Mouse (Mus musculus): ENCODE data around the gene Hivep3. TPM values are rescaled to one million over a fixed set of nuclear protein-coding genes. Genes with fewer than 3 reads are reported as not detected.
A peak's percentile ranks its signal among the peaks of the same experiment; 100 is the strongest.

Gene Hivep3
- total RNA-seq, 2 experiments from 2014 or later: 58.0 to 67.2 TPM

- no peak for DNase-seq (ENCODE audit: low spot score in 2 of 2)
- intact Hi-C loops (cut with DNase I): loop anchor here (2.0 to 5.0 kb wide), 2 partner anchors 56 to 140 kb away; no protein-coding TSS in a partner anchor
These were observed 288.8 kb downstream of the Hivep3 start for GRCm38 (mm10) chr4:120022392-120022791.

GRCm38 (mm10) chr4:120023221-120023840 lies 289.7 kb downstream of the Hivep3 start:
- DNase-seq (ENCODE audit: low spot score in 2 of 2): peak in 1 of 2 experiments; percentile 66
- intact Hi-C loops (cut with DNase I): loop anchor here (2.0 to 5.0 kb wide), 2 partner anchors 57 to 141 kb away; no protein-coding TSS in a partner anchor

DNA sequence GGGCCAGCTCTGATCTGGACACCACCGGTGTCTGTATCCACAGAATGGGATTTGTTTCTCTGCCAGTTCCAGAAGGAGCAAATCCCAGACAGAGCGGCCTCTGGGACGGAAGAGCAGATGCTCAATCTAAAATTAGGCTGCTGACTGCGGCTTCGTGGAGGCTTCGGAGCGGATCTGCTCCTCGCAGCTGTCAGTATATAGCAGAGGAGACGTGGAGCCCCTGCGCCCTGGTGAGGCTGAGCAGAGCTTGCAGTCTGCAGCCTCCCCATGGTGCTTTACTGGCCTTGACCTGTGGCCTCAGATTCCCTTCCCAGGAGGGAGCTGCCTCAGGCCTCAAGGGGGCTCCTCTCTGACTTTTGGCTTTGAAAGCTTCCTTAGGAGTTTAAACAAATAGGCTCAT lies 290.5 kb downstream of the Hivep3 start:
- DNase-seq (ENCODE audit: low spot score in 2 of 2): peak; percentile 80 to 92
- intact Hi-C loops (cut with DNase I): loop anchor here (5.0 kb wide), 1 partner anchor 142 kb away; no protein-coding TSS in a partner anchor

DNA sequence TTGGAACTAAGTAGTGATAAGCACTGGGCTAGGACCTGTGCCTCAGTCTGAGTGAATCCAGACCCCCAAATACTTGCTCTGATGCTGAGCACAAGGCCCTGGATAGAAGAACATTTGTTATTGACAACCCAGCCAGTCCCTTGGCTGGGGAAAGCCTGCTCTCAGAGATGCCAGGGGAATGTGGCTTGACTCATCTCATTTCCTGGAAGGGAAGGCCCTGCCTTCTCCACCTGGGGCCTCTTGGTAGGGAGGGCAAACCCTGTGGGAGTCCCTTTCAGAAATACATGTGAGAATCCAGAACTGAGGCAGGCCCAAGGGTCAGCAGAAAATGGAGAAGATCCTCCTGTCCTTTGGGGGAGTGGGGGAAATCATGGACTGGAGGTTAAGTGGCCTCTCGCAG lies 294.1 kb downstream of the Hivep3 start:
- no peak for DNase-seq (ENCODE audit: low spot score in 2 of 2)
- intact Hi-C loops (cut with DNase I): no loop called here

- intact Hi-C loops (cut with DNase I): loop anchor here (5.0 to 10.0 kb wide), 3 partner anchors 72 to 275 kb away; no protein-coding TSS in a partner anchor
- no peak for DNase-seq (ENCODE audit: low spot score in 2 of 2)
These were observed 296.4 kb downstream of the Hivep3 start for GRCm38 (mm10) chr4:120029937-120030336.

GRCm38 (mm10) chr4:120032320-120032983 lies 298.9 kb downstream of the Hivep3 start:
- intact Hi-C loops (cut with DNase I): loop anchor here (5.0 to 10.0 kb wide), 3 partner anchors 70 to 278 kb away; no protein-coding TSS in a partner anchor

GRCm38 (mm10) chr4:120032984-120033355 lies 299.4 kb downstream of the Hivep3 start:
- intact Hi-C loops (cut with DNase I): loop anchor here (5.0 to 10.0 kb wide), 3 partner anchors 69 to 278 kb away; no protein-coding TSS in a partner anchor
- DNase-seq (ENCODE audit: low spot score in 2 of 2): peak in 1 of 2 experiments; percentile 71

More at GRCm38 (mm10) chr4:120032320-120032983, 298.9 kb downstream of the Hivep3 start:
- DNase-seq (ENCODE audit: low spot score in 2 of 2): peak; percentile 67 to 77

DNA sequence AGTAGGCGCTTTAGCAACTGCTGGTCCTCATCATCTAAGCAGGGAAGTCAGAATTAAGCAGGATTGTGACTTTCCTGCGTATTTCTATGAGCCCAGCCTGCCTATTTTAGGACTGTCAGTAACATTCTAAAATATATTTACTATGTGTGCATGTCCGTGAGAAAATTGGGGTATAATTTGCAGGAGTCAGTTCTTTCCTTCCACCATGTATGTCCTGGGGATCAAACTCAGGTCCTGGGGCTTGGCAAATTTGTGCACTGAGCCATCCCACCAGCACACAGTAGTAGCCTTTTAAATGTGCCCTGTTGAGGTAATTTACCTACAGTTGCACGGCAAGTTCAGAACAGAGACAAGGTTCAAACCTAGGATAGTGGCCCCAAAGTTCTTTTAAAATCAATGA lies 302.7 kb downstream of the Hivep3 start:
- DNase-seq (ENCODE audit: low spot score in 2 of 2): no peak
- intact Hi-C loops (cut with DNase I): loop anchor here (10.0 kb wide), 1 partner anchor 281 kb away; no protein-coding TSS in a partner anchor

- no peak for DNase-seq (ENCODE audit: low spot score in 2 of 2)
- intact Hi-C loops (cut with DNase I): loop anchor here (10.0 kb wide), 1 partner anchor 282 kb away; no protein-coding TSS in a partner anchor
These were observed 303.4 kb downstream of the Hivep3 start for GRCm38 (mm10) chr4:120037007-120037406.

DNA sequence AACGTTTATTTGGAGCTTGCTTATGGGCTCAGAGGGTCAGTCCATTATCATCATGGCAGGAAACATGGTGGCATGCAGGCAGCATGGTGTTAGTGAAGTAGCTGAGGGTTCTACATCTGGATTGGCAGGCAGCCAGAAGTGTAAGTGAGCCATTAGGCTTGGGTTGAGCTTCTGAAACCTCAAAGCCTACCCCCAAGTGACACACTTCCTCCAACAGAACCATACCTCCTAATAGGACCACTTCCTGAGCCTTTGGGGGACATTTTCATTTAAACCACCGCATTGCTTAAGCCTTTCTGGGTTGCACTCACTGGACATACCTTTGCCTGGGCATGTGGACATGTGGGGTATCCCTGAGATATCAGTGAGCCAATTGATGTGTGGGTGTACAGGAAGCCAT lies 307.9 kb downstream of the Hivep3 start:
- intact Hi-C loops (cut with DNase I): no loop called here
- no peak for DNase-seq (ENCODE audit: low spot score in 2 of 2)

DNA sequence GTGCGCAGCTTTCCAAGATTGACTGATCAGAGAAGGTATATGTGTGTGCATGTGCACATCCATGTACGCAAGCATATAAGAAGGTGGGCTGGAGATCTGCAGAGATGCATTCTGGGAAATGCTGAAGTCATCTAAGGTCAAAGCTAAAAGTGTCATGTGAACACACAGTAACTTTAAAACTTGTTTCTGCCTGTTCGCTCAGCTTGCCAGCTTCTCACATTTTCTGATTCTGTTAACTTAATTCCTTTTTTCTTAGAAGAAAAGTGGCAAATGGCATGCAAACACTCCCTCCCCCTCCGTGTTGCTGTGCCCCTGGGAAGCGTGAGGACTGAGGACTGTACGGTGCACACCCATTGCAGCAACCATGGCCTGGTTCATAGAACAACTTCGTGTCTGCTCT lies 308.9 kb downstream of the Hivep3 start:
- intact Hi-C loops (cut with DNase I): no loop called here
- DNase-seq (ENCODE audit: low spot score in 2 of 2): peak in 1 of 2 experiments; percentile 60

DNA sequence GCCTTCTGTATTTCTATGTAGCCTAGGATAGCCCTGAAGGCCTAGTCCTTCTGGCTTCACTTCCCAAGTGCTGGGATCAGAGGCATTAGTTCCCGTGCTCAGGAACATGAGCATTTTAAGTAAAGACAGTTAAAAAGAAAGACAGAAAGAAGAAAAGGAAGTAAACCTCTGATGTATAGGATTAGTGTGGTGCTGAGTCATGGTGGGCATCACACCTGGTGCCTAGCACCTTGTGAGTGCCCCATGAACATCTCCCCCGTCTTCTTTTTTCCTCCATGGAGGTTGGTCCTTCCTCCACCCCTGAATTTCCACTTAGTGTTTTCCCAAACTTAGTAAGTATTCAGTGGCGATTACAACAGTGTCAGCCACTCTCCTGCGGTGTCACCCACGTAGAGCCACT lies 311.0 kb downstream of the Hivep3 start:
- intact Hi-C loops (cut with DNase I): loop anchor here (5.0 kb wide), 1 partner anchor 162 kb away; no protein-coding TSS in a partner anchor
- DNase-seq (ENCODE audit: low spot score in 2 of 2): no peak

DNA sequence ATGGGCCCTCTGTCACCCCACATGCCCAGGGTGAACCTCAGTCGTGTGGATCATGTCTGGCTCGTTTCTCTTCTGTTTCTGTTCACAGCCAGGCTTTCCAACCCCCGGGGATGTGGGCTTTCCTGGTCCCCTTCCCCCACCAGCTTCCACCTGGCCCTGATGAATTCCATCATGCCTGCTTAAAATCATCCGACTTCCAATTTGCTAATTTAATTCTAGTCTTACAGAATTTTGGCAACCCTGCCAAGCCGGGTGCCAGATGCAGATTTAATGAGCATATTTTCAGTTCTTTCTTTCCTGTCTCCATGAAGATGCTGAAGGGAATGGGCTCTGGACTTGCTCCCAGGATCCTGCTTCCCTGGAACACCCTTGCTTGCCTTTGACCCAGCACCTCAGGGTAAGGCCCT lies 311.6 kb downstream of the Hivep3 start:
- intact Hi-C loops (cut with DNase I): loop anchor here (5.0 kb wide), 1 partner anchor 163 kb away; no protein-coding TSS in a partner anchor
- DNase-seq (ENCODE audit: low spot score in 2 of 2): peak; percentile 75 to 96

GRCm38 (mm10) chr4:120045871-120046270 lies 312.3 kb downstream of the Hivep3 start:
- intact Hi-C loops (cut with DNase I): loop anchor here (5.0 kb wide), 1 partner anchor 164 kb away; no protein-coding TSS in a partner anchor

GRCm38 (mm10) chr4:120047060-120047459 lies 313.5 kb downstream of the Hivep3 start:
- peak; percentile 60 to 71 for DNase-seq (ENCODE audit: low spot score in 2 of 2)
- intact Hi-C loops (cut with DNase I): loop anchor here (5.0 kb wide), 1 partner anchor 165 kb away; no protein-coding TSS in a partner anchor

More at GRCm38 (mm10) chr4:120045871-120046270, 312.3 kb downstream of the Hivep3 start:
- DNase-seq (ENCODE audit: low spot score in 2 of 2): peak in 1 of 2 experiments; percentile 22

GRCm38 (mm10) chr4:120048274-120048673 lies 314.7 kb downstream of the Hivep3 start:
- intact Hi-C loops (cut with DNase I): loop anchor here (5.0 kb wide), 1 partner anchor 166 kb away; no protein-coding TSS in a partner anchor
- no peak for DNase-seq (ENCODE audit: low spot score in 2 of 2)

- intact Hi-C loops (cut with DNase I): loop anchor here (5.0 kb wide), 1 partner anchor 168 kb away; no protein-coding TSS in a partner anchor
- DNase-seq (ENCODE audit: low spot score in 2 of 2): no peak
These were observed 316.3 kb downstream of the Hivep3 start for GRCm38 (mm10) chr4:120049857-120050256.

- no peak for DNase-seq (ENCODE audit: low spot score in 2 of 2)
- intact Hi-C loops (cut with DNase I): no loop called here
These were observed 318.9 kb downstream of the Hivep3 start for GRCm38 (mm10) chr4:120052481-120052880.

GRCm38 (mm10) chr4:120053026-120054005 lies 319.7 kb downstream of the Hivep3 start:
- intact Hi-C loops (cut with DNase I): no loop called here
- no peak for DNase-seq (ENCODE audit: low spot score in 2 of 2)

Measured in left cerebral cortex, postnatal 25 days (tissue).